Mouse (Mus musculus) mouse embryonic stem cell (cell line): Measurements from ENCODE around the gene Fancc.

Source experiments
- in situ Hi-C, 2 experiments: fragments of 300-500 bp; cut with MboI; formaldehyde crosslinking; loops; 1 replicate in 1 of 2; 3 replicates in 1 of 2; pipeline ENCODE4 v1.14.3; 2019 to 2020; ENCODE audit warnings: low sequenced_read_pairs in 2 of 2, low pct_unique_long_range_greater_than_20kb in 1 of 2, mixed read lengths in 1 of 2; ENCODE audit not compliant: unreplicated experiment in 1 of 2

Gene Fancc

GRCm38 (mm10) chr13:63289687-63290086 lies 207.4 kb downstream of the Fancc start:
- in situ Hi-C loops = no loop called here

GRCm38 (mm10) chr13:63289152-63289551 lies 207.9 kb downstream of the Fancc start:
- in situ Hi-C loops = no loop called here

- in situ Hi-C loops = no loop called here
Observed at GRCm38 (mm10) chr13:63286483-63287102, 210.5 kb downstream of the Fancc start.

- in situ Hi-C loops = no loop called here
Observed at GRCm38 (mm10) chr13:63284748-63285147, 212.3 kb downstream of the Fancc start.

GRCm38 (mm10) chr13:63283236-63283635 lies 213.8 kb downstream of the Fancc start:
- in situ Hi-C loops = no loop called here

GRCm38 (mm10) chr13:63281206-63281605 lies 215.9 kb downstream of the Fancc start:
- in situ Hi-C loops = no loop called here

GRCm38 (mm10) chr13:63280344-63280743 lies 216.7 kb downstream of the Fancc start:
- in situ Hi-C loops = no loop called here

GRCm38 (mm10) chr13:63279807-63280206 lies 217.3 kb downstream of the Fancc start:
- in situ Hi-C loops = no loop called here

- in situ Hi-C loops = no loop called here
Observed at GRCm38 (mm10) chr13:63278796-63279475, 218.1 kb downstream of the Fancc start.

GRCm38 (mm10) chr13:63278141-63278631 lies 218.9 kb downstream of the Fancc start:
- in situ Hi-C loops = no loop called here

- in situ Hi-C loops = no loop called here
Observed at GRCm38 (mm10) chr13:63277316-63277715, 219.8 kb downstream of the Fancc start.

GRCm38 (mm10) chr13:63276389-63276788 lies 220.7 kb downstream of the Fancc start:
- in situ Hi-C loops = no loop called here

- in situ Hi-C loops = no loop called here
Observed at GRCm38 (mm10) chr13:63274488-63275166, 222.5 kb downstream of the Fancc start.

- in situ Hi-C loops = no loop called here
Observed at GRCm38 (mm10) chr13:63273859-63274258, 223.2 kb downstream of the Fancc start.

- in situ Hi-C loops = no loop called here
Observed at GRCm38 (mm10) chr13:63272602-63273229, 224.4 kb downstream of the Fancc start.

GRCm38 (mm10) chr13:63272017-63272601 lies 225.0 kb downstream of the Fancc start:
- in situ Hi-C loops = no loop called here

GRCm38 (mm10) chr13:63270191-63270590 lies 226.9 kb downstream of the Fancc start:
- in situ Hi-C loops = no loop called here

GRCm38 (mm10) chr13:63268776-63269175 lies 228.3 kb downstream of the Fancc start:
- in situ Hi-C loops = no loop called here

GRCm38 (mm10) chr13:63268371-63268770 lies 228.7 kb downstream of the Fancc start:
- in situ Hi-C loops = no loop called here
